Mouse (Mus musculus): ENCODE data around the gene Helz.

GRCm38 (mm10) chr11:107676207-107676940 lies 128.6 kb downstream of the Helz start:
- TF ChIP-seq CTCF (IDR thresholded peaks at IDR 0.05; ENCODE audit: insufficient read depth, low read length), result no peak
- no peak for TF ChIP-seq POLR2A (IDR thresholded peaks at IDR 0.05; ENCODE audit: borderline replicate concordance, extremely low read depth, low read depth, low read length)
